Mouse (Mus musculus): ENCODE results near the gene Fam20a.

DNA sequence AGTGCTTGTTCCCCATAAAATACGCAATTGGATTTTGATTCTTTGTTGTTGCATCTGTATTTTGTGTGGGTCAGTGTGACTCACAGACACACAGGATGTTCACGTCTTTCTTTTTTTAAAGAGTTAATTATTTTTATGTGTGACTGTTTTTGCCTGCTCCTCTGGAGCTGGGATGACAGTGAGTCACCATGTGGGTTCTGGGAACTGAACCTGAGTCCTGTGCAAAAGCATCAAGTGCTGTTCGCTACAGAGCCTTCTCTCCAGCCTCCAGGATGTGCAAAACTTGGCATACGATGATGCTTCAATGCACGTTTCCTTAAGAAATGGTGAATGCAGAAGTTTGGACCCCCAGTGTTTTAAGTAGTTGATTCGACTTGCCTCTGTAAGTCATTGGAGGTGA, 67.5 kb downstream of the Fam20a start:
- TF ChIP-seq CTCF (IDR thresholded peaks at IDR 0.05; ENCODE audit: low read depth, low read length) (no peak), POLR2A (IDR thresholded peaks at IDR 0.05; ENCODE audit: borderline replicate concordance, low read depth, low read length) (no peak)
